Mouse (Mus musculus) CH12F3 (cell line): Measurements from ENCODE around the gene Tmem258.
"Not testable (repeated sequence)": the region's sequence is repeated elsewhere in the genome, so short reads cannot be mapped to it uniquely, and the experiment has no call there.

Source experiments
- in situ Hi-C: fragments of 300-500 bp; cut with MboI; formaldehyde crosslinking; loops from 2 replicates; pipeline ENCODE4 v1.14.3; 2020; ENCODE audit warnings: low sequenced_read_pairs

Gene Tmem258

GRCm38 (mm10) chr19:10203848-10204615 is at the start of gene Tmem258, which contains the start of gene Fen1:
Tmem258 (plus strand) TSS chr19:10204014.
Fen1 (minus strand) TSS chr19:10204169.
- in situ Hi-C loops, result no loop called here

DNA sequence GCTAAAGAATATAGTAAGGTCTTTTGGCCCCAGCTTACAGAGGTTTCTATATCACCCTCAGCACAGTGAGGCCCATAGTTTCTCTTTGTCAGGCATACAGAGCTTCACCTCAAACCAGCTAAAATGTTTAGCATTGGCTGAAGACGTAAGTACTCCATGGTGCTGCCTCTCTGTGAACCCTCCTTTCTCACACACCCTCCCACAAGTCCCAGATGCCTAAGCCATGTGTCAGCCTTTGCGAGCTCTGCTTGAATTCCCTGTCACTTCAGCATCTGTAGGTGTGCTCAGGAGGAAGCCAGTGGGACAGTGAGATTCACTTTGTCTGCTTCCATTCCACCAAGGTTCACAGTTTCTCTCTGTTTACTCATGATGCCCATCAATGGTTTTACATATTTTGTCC is 46.1 kb upstream of the Tmem258 start:
- in situ Hi-C loops, result no loop called here

DNA sequence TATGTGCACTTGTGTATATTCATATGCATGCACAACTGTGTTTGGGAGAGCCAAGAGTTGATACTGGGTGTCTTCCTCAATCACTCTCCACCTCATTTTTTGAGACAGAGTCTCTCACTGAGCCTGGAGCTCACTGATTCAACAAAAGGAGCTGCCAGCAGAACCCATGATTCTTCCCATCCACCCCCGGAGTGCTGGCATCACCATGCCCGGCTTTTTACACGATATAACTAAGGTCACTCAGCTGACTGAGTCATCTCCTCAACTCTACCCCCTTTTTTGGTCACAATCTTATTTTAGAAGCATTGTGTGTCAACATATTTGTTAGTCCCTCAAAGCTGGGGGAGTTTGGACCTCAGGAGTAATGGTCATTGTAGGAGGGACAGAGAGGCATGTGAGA is 39.9 kb upstream of the Tmem258 start:
- in situ Hi-C loops, result no loop called here

DNA sequence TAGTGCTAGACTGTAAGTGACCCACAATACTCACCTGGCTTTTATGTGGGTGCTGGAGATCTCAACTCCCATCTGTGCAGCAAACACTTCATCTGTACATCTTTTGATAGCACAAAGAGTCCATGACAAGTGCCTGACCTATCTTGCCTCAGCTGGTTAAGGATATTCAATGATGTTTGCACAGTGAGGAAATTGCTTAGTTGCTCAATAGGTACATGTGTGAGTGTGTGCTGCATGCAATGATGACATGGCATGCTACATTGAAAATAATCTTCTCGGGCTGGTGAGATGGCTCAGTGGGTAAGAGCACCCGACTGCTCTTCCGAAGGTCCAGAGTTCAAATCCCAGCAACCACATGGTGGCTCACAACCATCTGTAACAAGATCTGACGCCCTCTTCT is 37.9 kb upstream of the Tmem258 start:
- in situ Hi-C loops, result not testable (repeated sequence)

DNA sequence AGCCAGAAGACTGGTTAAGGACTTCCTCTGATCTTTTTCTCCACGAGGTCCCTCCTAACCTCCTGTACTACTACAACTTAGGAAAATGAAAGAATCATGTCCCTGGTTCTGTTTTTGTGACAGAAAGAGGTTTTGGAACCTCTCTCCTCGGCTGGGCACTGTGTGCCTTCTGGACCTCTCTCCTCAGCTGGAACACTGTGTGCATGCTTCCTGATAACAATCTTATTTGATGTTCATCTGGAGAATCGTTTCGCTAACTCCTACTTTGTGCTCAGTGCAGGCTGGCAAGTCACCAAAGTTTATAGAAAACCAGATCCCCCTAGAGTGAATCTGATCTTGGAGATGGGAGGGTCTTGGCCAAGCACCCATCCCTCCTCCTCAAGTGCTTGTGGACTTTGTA is 36.7 kb upstream of the Tmem258 start:
- in situ Hi-C loops, result no loop called here

DNA sequence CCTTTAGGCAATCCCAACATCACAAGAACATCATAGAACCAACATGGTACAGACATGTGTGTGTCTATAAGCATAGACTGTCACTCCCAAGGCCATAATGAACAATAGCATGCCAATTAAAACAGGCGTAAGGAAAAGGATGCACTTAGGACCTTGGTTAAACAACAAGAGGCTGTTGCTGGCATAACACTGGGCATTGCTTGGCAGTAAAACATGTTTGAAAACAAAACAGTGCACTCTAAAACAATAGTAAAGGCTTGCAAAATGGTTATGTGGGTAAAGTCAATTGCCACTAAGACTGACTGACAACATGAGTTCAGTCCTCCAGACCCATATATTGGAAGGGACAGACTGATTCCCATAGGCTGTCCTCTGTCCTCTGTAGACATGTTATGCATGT is 35.9 kb upstream of the Tmem258 start:
- in situ Hi-C loops, result no loop called here

GRCm38 (mm10) chr19:10168441-10168840 is 35.4 kb upstream of the Tmem258 start:
- in situ Hi-C loops, result no loop called here

- in situ Hi-C loops, result no loop called here
These were observed 34.6 kb upstream of the Tmem258 start for GRCm38 (mm10) chr19:10169179-10169578.

DNA sequence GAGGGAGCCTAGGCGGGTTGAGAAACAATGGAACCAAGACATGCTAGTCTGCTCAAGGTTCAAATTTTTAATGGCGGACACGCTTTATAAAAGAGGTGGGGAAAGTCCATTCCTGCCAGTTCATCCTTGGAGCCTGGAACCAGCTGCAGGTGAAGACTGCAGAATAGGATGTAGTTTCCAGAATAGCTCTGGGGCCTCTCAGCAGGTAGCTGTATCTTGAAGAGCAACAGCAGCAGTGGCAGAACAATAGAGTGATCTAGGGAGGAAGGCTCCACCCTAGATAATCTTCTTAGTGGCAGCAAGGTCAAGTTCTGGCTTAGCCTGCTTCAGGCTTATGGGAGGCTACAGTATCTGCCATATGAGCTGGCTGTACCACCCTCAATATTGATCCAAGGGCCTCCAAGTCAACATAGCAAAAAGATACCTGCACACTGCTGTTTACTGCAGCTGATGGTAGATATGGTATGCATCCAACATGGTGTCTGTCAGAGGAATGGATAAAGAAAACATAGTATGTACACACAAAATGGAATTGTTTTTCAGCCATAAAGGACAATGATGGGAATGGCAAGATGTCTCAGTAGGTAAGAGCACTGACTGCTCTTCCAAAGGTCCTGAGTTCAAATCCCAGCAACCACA is 34.0 kb upstream of the Tmem258 start:
- in situ Hi-C loops, result not testable (repeated sequence)

DNA sequence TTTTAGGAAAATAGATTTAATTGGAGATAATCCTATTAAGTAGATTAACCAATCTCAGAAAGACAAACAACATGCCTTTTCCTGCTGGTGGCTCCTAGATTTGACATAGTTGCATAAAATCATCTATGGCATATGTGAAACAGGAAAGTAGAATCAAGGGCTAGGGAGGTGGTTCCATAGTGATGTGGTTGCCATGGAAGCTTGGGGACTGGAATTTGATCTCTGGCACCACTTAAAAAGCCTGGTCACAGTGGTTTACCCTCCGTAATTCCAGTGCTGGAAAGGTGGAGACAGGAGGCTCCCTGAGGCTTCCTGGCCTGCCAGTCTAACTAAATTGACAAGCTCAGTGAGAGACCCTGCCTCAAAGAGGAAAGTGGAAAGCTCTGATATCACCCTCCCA is 33.3 kb upstream of the Tmem258 start:
- in situ Hi-C loops, result no loop called here

DNA sequence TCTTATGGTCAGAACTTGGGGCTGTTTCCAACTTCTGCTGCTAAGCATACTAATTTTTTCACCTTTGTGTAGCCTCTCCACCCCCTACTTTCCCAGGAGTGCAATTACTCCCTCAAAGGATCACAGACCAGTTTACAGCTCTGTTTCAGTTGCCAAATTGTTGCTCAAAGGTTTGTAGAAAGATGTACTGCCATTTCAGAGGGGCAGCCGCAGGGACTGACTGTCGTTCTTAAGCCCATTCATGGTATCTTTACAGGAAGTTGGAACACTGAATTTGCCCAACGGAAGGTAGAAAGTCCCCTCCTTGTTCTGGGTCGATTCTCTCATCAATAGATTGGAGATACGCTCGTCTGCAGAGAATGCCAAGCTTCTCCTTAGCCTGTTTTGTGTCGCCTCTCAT is 32.5 kb upstream of the Tmem258 start:
- in situ Hi-C loops, result no loop called here

DNA sequence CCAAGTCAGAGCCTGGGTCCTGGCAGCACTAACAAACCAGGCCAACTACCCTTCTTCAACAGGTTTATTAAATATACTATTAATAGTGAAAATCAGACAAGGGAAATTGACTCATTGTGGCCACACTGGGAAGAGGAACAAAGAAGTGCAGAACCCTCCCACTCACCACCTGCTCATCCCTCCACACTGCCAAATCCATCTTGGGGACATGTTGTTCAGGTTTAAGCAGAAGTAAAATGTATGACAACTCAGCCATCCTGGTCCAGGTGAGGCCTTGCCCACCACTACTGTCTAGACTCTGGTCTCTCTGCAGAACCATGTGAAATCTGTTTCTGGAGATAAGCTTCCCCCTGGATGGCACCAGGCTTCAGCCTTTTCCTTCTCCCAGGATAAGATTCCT is 32.0 kb upstream of the Tmem258 start:
- in situ Hi-C loops, result no loop called here

DNA sequence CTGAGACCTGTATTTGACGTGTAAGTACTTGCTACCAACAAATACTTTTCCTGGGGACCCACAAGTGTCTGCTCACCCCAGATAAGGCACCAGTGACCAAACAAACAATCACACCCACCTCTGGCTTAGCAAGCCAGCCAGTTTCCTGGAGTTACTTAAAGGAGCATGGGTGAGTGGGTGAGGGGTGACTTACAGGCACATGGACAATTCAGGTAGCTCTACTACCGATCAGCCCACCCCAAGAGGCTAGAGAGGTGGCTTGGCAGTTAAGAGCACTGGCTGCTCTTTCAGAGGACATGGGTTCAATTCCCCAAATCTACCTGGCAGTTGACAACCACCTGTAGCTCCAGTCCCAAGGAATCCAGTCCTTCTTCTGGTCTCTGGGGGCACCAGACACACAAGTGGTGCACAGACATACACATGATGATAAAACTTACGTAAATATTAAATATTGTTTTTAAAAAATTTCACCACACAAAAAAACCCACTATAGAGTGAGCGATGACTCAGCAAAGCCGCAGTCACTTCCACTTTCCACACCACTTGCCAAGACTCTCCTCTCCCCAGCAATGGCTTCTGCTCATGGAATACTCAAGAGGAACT is 30.6 kb upstream of the Tmem258 start:
- in situ Hi-C loops, result no loop called here

GRCm38 (mm10) chr19:10173844-10174539 is 29.8 kb upstream of the Tmem258 start:
- in situ Hi-C loops, result no loop called here

DNA sequence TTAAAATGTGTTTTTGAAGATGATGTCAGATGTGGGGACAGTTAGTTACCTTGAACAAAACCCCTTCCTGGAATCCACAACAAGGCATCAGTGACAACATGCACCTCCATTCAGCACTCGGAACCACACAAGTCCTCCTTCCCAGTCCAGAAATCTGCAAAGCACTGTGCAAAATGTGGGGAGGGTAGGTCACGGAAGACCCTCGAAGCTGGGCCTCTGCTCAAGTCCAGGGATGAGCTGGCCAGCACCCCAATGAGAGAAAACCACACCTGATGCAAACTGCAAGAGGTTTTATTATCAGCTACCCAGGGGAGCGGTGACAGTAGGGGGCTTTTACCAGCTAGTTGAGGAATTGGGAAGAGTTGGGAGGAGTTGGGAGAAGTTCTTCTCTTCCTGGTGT is 28.9 kb upstream of the Tmem258 start:
- in situ Hi-C loops, result loop anchor here (25.0 kb wide), 2 partner anchors 163 to 263 kb away; partner anchors contain the start of genes Best1 and Rab3il1

GRCm38 (mm10) chr19:10176477-10176876 is 27.3 kb upstream of the Tmem258 start:
- in situ Hi-C loops, result loop anchor here (25.0 kb wide), 2 partner anchors 164 to 264 kb away; partner anchors contain the start of genes Best1 and Rab3il1

- in situ Hi-C loops, result loop anchor here (25.0 kb wide), 2 partner anchors 165 to 265 kb away; partner anchors contain the start of genes Best1 and Rab3il1
These were observed 26.9 kb upstream of the Tmem258 start for GRCm38 (mm10) chr19:10176941-10177372.

GRCm38 (mm10) chr19:10181225-10181624 is 22.6 kb upstream of the Tmem258 start:
- in situ Hi-C loops, result loop anchor here (25.0 kb wide), 2 partner anchors 169 to 269 kb away; partner anchors contain the start of genes Best1 and Rab3il1

DNA sequence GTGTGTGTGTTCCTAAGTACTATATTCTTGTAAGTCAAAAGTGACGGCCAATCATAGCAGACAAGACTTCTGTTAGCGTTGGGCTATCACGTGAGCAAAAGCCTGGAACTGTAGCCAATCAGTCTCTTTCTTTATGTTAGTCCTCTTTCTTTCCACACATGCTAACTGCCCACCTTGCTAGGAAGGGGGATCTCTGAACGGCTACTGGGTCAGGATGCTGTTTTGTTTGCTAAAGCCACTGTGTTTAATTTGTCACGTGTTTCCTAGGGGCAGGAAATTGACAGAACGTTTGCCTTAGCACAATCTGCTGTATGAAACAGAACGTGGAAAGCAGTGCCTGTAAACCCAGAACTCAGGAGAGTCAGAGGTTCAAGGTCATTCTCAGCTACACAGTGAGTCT is 21.7 kb upstream of the Tmem258 start:
- in situ Hi-C loops, result loop anchor here (25.0 kb wide), 2 partner anchors 170 to 270 kb away; partner anchors contain the start of genes Best1 and Rab3il1

- in situ Hi-C loops, result loop anchor here (25.0 kb wide), 2 partner anchors 170 to 270 kb away; partner anchors contain the start of genes Best1 and Rab3il1
These were observed 21.0 kb upstream of the Tmem258 start, which contains the start of gene Fads1 for GRCm38 (mm10) chr19:10182670-10183298. Fads1 (plus strand) TSS chr19:10182888.
